Mouse (Mus musculus) kidney, adult 2 months (tissue): Measurements from ENCODE around the gene Il10.

ENCODE experiments used
- CTCF ChIP-seq: fragments of 200-500 bp; conservative IDR thresholded peaks from 2 replicates; pipeline ENCODE4 v1.5.1; 2011; ENCODE audit warnings: low read depth, mild to moderate bottlenecking, control low read depth, low read length, moderate library complexity, mixed read lengths; ENCODE audit not compliant: insufficient read depth, insufficient read length
- POLR2A ChIP-seq: fragments of 200-500 bp; IDR thresholded peaks from one replicate; pipeline ENCODE4 v1.6.1; 2011; ENCODE audit warnings: low read depth, low read length, control low read depth

DNA sequence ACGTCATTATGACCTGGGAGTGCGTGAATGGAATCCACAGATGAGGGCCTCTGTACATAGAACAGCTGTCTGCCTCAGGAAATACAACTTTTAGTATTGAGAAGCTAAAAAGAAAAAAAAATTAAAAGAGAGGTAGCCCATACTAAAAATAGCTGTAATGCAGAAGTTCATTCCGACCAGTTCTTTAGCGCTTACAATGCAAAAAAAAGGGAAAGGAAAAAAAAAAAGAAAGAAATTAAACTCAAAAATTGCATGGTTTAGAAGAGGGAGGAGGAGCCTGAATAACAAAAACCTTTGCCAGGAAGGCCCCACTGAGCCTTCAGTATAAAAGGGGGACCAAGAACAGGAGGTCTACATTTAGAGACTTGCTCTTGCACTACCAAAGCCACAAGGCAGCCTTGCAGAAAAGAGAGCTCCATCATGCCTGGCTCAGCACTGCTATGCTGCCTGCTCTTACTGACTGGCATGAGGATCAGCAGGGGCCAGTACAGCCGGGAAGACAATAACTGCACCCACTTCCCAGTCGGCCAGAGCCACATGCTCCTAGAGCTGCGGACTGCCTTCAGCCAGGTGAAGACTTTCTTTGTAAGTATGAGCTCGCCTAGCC is at the start of gene Il10:
- TF ChIP-seq POLR2A, result no peak
- TF ChIP-seq CTCF, result no peak
